Mouse (Mus musculus): ENCODE results near the gene Cdh26. TPM values are rescaled to one million over a fixed set of nuclear protein-coding genes. Genes with fewer than 3 reads are reported as not detected.
A peak's percentile ranks its signal among the peaks of the same experiment; 100 is the strongest.

Cdh26 gene
- 0.05 and 0.06 TPM in 2 replicates for polyA plus RNA-seq (2012; rRNA removed)

GRCm38 (mm10) chr2:178430231-178430630 lies at the start of gene Cdh26:
TSS of gene Cdh26 (plus strand) at chr2:178430531.
- no peaks in the 10 kb centered on the region for H3K36me3 ChIP-seq (ENCODE audit: control insufficient read depth, insufficient read depth, low read length)

GRCm38 (mm10) chr2:178407053-178407815 lies 23.1 kb upstream of the Cdh26 start, which contains the start of gene Sycp2:
TSS of gene Sycp2 (minus strand) at chr2:178407685.
- TF ChIP-seq POLR2A (IDR thresholded peaks at IDR 0.05; ENCODE audit: low read depth, low read length): no peak
- TF ChIP-seq CTCF (IDR thresholded peaks at IDR 0.05; ENCODE audit: extremely low read depth, insufficient read length, insufficient replicate concordance, low read depth, low read length): peak; percentile 33; the same call in 1 of the 2 replicates
- no peaks in the 10 kb centered on the region for H3K27me3 ChIP-seq (ENCODE audit: control insufficient read depth, insufficient read depth, low read length)
- H3K4me3 ChIP-seq (ENCODE audit: low read depth, low read length): no peak within 1 kb of the TSS
- WGBS: 87% methylated on average over 52 of the region's 52 CpGs
- no peak within 1 kb of the TSS for H3K27ac ChIP-seq (ENCODE audit: insufficient read depth, low read depth, low read length)
- no peaks in the 10 kb centered on the region for H3K36me3 ChIP-seq (ENCODE audit: control insufficient read depth, insufficient read depth, low read length)
- no peaks in the 10 kb centered on the region for H3K4me1 ChIP-seq (ENCODE audit: control insufficient read depth, insufficient read depth, insufficient read length, low read length)

More at GRCm38 (mm10) chr2:178430231-178430630, at the start of gene Cdh26:
- H3K27me3 ChIP-seq (ENCODE audit: control insufficient read depth, insufficient read depth, low read length): no peaks in the 10 kb centered on the region
- no peak within 1 kb of the TSS for H3K4me3 ChIP-seq (ENCODE audit: low read depth, low read length)
- no peak within 1 kb of the TSS for H3K27ac ChIP-seq (ENCODE audit: insufficient read depth, low read depth, low read length)
- H3K4me1 ChIP-seq (ENCODE audit: control insufficient read depth, insufficient read depth, insufficient read length, low read length): peaks cover 6% of the 10 kb centered on the region; the same call in 1 of the 2 replicates
- WGBS: 94% methylated on average over 4 of the region's 4 CpGs
- TF ChIP-seq POLR2A (IDR thresholded peaks at IDR 0.05; ENCODE audit: low read depth, low read length): no peak
- TF ChIP-seq CTCF (IDR thresholded peaks at IDR 0.05; ENCODE audit: extremely low read depth, insufficient read length, insufficient replicate concordance, low read depth, low read length): no peak

GRCm38 (mm10) chr2:178409024-178409423 lies 21.3 kb upstream of the Cdh26 start:
- TF ChIP-seq POLR2A (IDR thresholded peaks at IDR 0.05; ENCODE audit: low read depth, low read length) (no peak), CTCF (IDR thresholded peaks at IDR 0.05; ENCODE audit: extremely low read depth, insufficient read length, insufficient replicate concordance, low read depth, low read length) (no peak)
- Histone ChIP-seq H3K36me3 (ENCODE audit: control insufficient read depth, insufficient read depth, low read length) (no peaks in the 10 kb centered on the region), H3K27me3 (ENCODE audit: control insufficient read depth, insufficient read depth, low read length) (0 out of 2 replicates have a peak, but pooled peaks cover 6% of the 10 kb centered on the region), H3K4me3 (ENCODE audit: low read depth, low read length) (no peak overlapping the region), H3K27ac (ENCODE audit: insufficient read depth, low read depth, low read length) (no peak overlapping the region), H3K4me1 (ENCODE audit: control insufficient read depth, insufficient read depth, insufficient read length, low read length) (peaks cover 8% of the 10 kb centered on the region)
- 17% methylated on average over 1 of the region's 1 CpGs for WGBS

GRCm38 (mm10) chr2:178410286-178410685 lies 20.0 kb upstream of the Cdh26 start:
- no peak overlapping the region for H3K4me3 ChIP-seq (ENCODE audit: low read depth, low read length)
- no peaks in the 10 kb centered on the region for H3K36me3 ChIP-seq (ENCODE audit: control insufficient read depth, insufficient read depth, low read length)
- 62% methylated on average over 6 of the region's 6 CpGs for WGBS
- no peak overlapping the region for H3K27ac ChIP-seq (ENCODE audit: insufficient read depth, low read depth, low read length)
- H3K4me1 ChIP-seq (ENCODE audit: control insufficient read depth, insufficient read depth, insufficient read length, low read length): peaks cover 9% of the 10 kb centered on the region
- TF ChIP-seq CTCF (IDR thresholded peaks at IDR 0.05; ENCODE audit: extremely low read depth, insufficient read length, insufficient replicate concordance, low read depth, low read length) (no peak), POLR2A (IDR thresholded peaks at IDR 0.05; ENCODE audit: low read depth, low read length) (no peak)
- H3K27me3 ChIP-seq (ENCODE audit: control insufficient read depth, insufficient read depth, low read length): 0 out of 2 replicates have a peak, but pooled peaks cover 7% of the 10 kb centered on the region

- no peak overlapping the region for H3K4me3 ChIP-seq (ENCODE audit: low read depth, low read length)
- H3K27ac ChIP-seq (ENCODE audit: insufficient read depth, low read depth, low read length): no peak overlapping the region
- no peak for TF ChIP-seq CTCF (IDR thresholded peaks at IDR 0.05; ENCODE audit: extremely low read depth, insufficient read length, insufficient replicate concordance, low read depth, low read length)
- no peak for TF ChIP-seq POLR2A (IDR thresholded peaks at IDR 0.05; ENCODE audit: low read depth, low read length)
- 67% methylated on average over 6 of the region's 6 CpGs for WGBS
- H3K4me1 ChIP-seq (ENCODE audit: control insufficient read depth, insufficient read depth, insufficient read length, low read length): peaks cover 9% of the 10 kb centered on the region
- H3K27me3 ChIP-seq (ENCODE audit: control insufficient read depth, insufficient read depth, low read length): 0 out of 2 replicates have a peak, but pooled peaks cover 7% of the 10 kb centered on the region
- no peaks in the 10 kb centered on the region for H3K36me3 ChIP-seq (ENCODE audit: control insufficient read depth, insufficient read depth, low read length)
Measured at GRCm38 (mm10) chr2:178412598-178412997, 17.7 kb upstream of the Cdh26 start.

- Histone ChIP-seq H3K36me3 (ENCODE audit: control insufficient read depth, insufficient read depth, low read length) (no peaks in the 10 kb centered on the region), H3K4me3 (ENCODE audit: low read depth, low read length) (peak overlapping the region; percentile 78; the same call in 1 of the 2 replicates), H3K27ac (ENCODE audit: insufficient read depth, low read depth, low read length) (no peak overlapping the region), H3K4me1 (ENCODE audit: control insufficient read depth, insufficient read depth, insufficient read length, low read length) (peaks cover 9% of the 10 kb centered on the region), H3K27me3 (ENCODE audit: control insufficient read depth, insufficient read depth, low read length) (0 out of 2 replicates have a peak, but pooled peaks cover 7% of the 10 kb centered on the region)
- no peak for TF ChIP-seq CTCF (IDR thresholded peaks at IDR 0.05; ENCODE audit: extremely low read depth, insufficient read length, insufficient replicate concordance, low read depth, low read length)
- no peak for TF ChIP-seq POLR2A (IDR thresholded peaks at IDR 0.05; ENCODE audit: low read depth, low read length)
- WGBS: 77% methylated on average over 13 of the region's 13 CpGs
Measured at GRCm38 (mm10) chr2:178413081-178413480, 17.2 kb upstream of the Cdh26 start.
